Mouse (Mus musculus) heart, embryonic 13.5 days (tissue): ENCODE measurements around the gene Gstm5. TPM values are rescaled to one million over a fixed set of nuclear protein-coding genes. Genes with fewer than 3 reads are reported as not detected.

Experiments
- ATAC-seq: fragments of 200-750 bp; cut with Nextera tagmentation; 2 replicates; pipeline ENCODE4 v1.8.0; 2017; ENCODE audit warnings: moderate TSS enrichment; ENCODE audit not compliant: insufficient number of reproducible peaks, low FRiP score, low TSS enrichment; ENCODE audit errors: extremely low read depth
- H3K27ac ChIP-seq: fragments of 300-500 bp; sonication (generic); replicated peaks from 2 replicates; pipeline ENCODE4 v1.5.1; 2015; ENCODE audit warnings: moderate library complexity, mild to moderate bottlenecking, inconsistent platforms
- H3K27me3 ChIP-seq: fragments of 300-500 bp; sonication (generic); replicated peaks from 2 replicates; pipeline ENCODE4 v1.6.1; 2015; ENCODE audit warnings: mild to moderate bottlenecking, inconsistent platforms
- H3K36me3 ChIP-seq: fragments of 300-500 bp; sonication (generic); 2 replicates; pipeline ENCODE4 v1.6.1; 2015; ENCODE audit warnings: mild to moderate bottlenecking, inconsistent platforms
- H3K4me1 ChIP-seq: fragments of 300-500 bp; sonication (generic); 2 replicates; pipeline ENCODE4 v1.6.1; 2015; ENCODE audit warnings: inconsistent platforms
- H3K4me2 ChIP-seq: fragments of 300-500 bp; sonication (generic); 2 replicates; pipeline ENCODE4 v1.6.1; 2015; ENCODE audit warnings: inconsistent platforms, mild to moderate bottlenecking, moderate library complexity
- H3K4me3 ChIP-seq: fragments of 300-500 bp; sonication (generic); 2 replicates; pipeline ENCODE4 v1.5.1; 2015; ENCODE audit warnings: moderate library complexity, mild to moderate bottlenecking, inconsistent platforms
- H3K9ac ChIP-seq: fragments of 300-500 bp; sonication (generic); 2 replicates; pipeline ENCODE4 v1.6.1; 2015; ENCODE audit warnings: inconsistent platforms, mild to moderate bottlenecking, moderate library complexity
- H3K9me3 ChIP-seq: fragments of 300-500 bp; sonication (generic); 2 replicates; pipeline ENCODE4 v1.6.1; 2016; ENCODE audit warnings: inconsistent platforms
- WGBS: fragments of 180-500 bp; shearing (Covaris S2); methylation state at CpG from one replicate; pipeline ENCODE4 v1.1.7; 2015; ENCODE audit warnings: mixed read lengths; 5-methylcytosine and 5-hydroxymethylcytosine counted together
- polyA plus RNA-seq: library from polyadenylated mRNA; unstranded; fragments of >200 nt; fragmentation: Nextera tagmentation; extraction: Ambion mirVana; gene quantifications from 2 replicates; pipeline ENCODE4 v1.2.1, GENCODE M21; 2015

Gstm5 gene
- polyA plus RNA-seq, 1 experiment from 2014 or later, result 131 TPM

DNA sequence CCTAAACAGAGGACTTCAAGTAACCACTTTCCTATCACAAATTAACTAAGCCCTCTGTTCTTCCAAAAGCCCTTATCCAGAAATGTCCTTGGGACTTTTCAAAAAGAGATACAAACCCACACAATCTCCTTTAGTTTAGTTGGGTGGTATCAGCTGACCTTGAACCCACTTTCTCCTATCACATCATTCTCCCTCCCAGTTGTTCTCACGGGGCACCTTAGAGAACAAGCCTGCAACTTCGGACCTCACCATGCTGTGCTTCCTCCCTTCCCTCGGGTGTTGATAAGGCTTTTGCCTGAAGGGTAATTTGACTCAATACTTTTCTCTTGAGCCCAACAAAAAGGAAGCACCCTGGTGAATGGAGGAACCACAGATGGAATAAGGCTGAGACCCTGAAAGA is 40.3 kb downstream of the Gstm5 start:
- H3K4me3 ChIP-seq, result no peak overlapping the region
- no peaks in the 10 kb centered on the region for H3K36me3 ChIP-seq
- no peak for ATAC-seq
- H3K4me2 ChIP-seq, result no peak overlapping the region
- peaks cover 19% of the 10 kb centered on the region for H3K27me3 ChIP-seq
- H3K9me3 ChIP-seq, result no peaks in the 10 kb centered on the region
- no peak overlapping the region for H3K27ac ChIP-seq
- 25% methylated on average over 3 of the region's 3 CpGs for WGBS
- peaks cover 34% of the 10 kb centered on the region for H3K4me1 ChIP-seq
- H3K9ac ChIP-seq, result no peak overlapping the region

- no peak for ATAC-seq
- Histone ChIP-seq H3K9me3 (no peaks in the 10 kb centered on the region), H3K27me3 (peaks cover 12% of the 10 kb centered on the region), H3K36me3 (no peaks in the 10 kb centered on the region), H3K9ac (no peak overlapping the region), H3K4me2 (no peak overlapping the region), H3K4me1 (peaks cover 35% of the 10 kb centered on the region), H3K27ac (no peak overlapping the region), H3K4me3 (no peak overlapping the region)
- WGBS, result 58% methylated on average over 3 of the region's 3 CpGs
Observed at GRCm38 (mm10) chr3:107939403-107939802, 43.8 kb downstream of the Gstm5 start.

- Histone ChIP-seq H3K4me2 (no peak overlapping the region), H3K4me1 (peaks cover 35% of the 10 kb centered on the region), H3K9ac (no peak overlapping the region), H3K27ac (no peak overlapping the region), H3K9me3 (no peaks in the 10 kb centered on the region), H3K4me3 (no peak overlapping the region), H3K36me3 (no peaks in the 10 kb centered on the region), H3K27me3 (peaks cover 10% of the 10 kb centered on the region)
- 68% methylated on average over 4 of the region's 4 CpGs for WGBS
- ATAC-seq, result no peak
Observed at GRCm38 (mm10) chr3:107939830-107940229, 44.2 kb downstream of the Gstm5 start.

GRCm38 (mm10) chr3:107940524-107940923 is 44.9 kb downstream of the Gstm5 start:
- WGBS, result 38% methylated on average over 7 of the region's 7 CpGs
- peaks cover 29% of the 10 kb centered on the region for H3K4me1 ChIP-seq

DNA sequence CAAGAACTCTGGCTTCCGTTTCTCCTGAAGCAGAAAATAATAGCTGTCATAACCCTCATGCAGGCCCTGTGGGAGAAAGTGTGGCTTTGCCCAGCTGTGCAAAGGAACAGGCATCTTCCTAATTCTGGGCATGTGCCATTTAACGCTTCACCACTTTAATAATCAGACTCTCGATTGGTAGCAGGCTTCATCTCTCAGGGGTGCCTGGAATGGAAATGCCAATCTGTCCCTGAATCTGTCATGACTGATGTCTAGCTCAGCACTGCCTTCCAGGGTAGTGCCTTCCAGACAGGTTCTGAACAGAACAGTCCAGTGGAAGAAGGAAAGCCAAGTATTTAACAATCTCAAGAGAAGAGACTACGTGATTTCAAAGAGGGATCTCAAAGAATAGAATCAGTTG is 45.6 kb downstream of the Gstm5 start:
- no peaks in the 10 kb centered on the region for H3K9me3 ChIP-seq
- H3K27ac ChIP-seq, result no peak overlapping the region
- no peak overlapping the region for H3K4me2 ChIP-seq
- 64% methylated on average over 4 of the region's 4 CpGs for WGBS
- no peak for ATAC-seq
- peaks cover 10% of the 10 kb centered on the region for H3K27me3 ChIP-seq
- H3K36me3 ChIP-seq, result no peaks in the 10 kb centered on the region
- H3K4me3 ChIP-seq, result no peak overlapping the region
- 0 out of 2 replicates have a peak overlapping the region, but pooled peaks have one; percentile 7 for H3K9ac ChIP-seq
- peaks cover 22% of the 10 kb centered on the region for H3K4me1 ChIP-seq

More at GRCm38 (mm10) chr3:107940524-107940923, 44.9 kb downstream of the Gstm5 start:
- no peak overlapping the region for H3K4me3 ChIP-seq
- no peaks in the 10 kb centered on the region for H3K36me3 ChIP-seq
- H3K9me3 ChIP-seq, result no peaks in the 10 kb centered on the region
- H3K9ac ChIP-seq, result no peak overlapping the region
- H3K27ac ChIP-seq, result no peak overlapping the region
- peaks cover 10% of the 10 kb centered on the region for H3K27me3 ChIP-seq
- no peak for ATAC-seq
- no peak overlapping the region for H3K4me2 ChIP-seq

DNA sequence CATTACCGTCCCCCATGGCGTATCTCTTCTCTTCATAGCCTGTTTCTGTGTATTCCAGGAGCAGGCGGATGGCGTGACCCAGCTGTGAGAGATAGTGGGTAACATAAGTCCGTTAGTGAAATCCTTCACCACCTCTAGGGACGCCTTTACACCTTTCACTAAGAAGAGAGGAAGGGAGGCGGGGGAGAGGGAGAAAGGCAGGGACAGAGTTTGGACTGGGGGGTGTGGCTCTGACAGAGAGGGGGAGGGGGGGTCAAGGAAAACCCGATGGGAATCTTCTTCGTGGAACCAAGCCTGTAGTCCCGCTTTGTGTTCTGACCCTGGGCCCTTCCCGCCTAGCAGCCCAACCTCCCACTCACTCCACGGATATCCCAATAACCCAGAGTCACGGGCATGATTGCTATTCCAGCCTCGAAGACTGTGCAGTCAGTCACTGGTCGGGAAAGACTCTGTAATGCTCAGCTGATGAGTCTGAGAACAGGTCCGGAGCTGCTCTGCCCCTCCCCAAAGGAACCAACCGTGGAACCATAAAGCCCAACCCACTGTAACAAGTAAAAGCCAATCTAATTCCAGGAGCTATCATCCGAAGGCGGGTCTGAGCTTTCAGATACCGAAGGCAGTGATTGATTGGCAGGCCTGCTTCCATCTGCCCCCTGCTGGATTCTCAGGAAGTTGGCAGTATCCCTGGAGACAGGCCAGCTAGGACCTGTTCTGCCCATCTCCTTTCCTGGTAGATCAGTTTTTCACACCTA is 47.8 kb downstream of the Gstm5 start, which contains the start of gene Gstm6:
TSS of gene Gstm6 (minus strand) at position 511 of the 752 bp plus-strand sequence.
- no peak within 1 kb of the TSS for H3K27ac ChIP-seq
- H3K4me3 ChIP-seq, result peak within 1 kb of the TSS; percentile 41
- H3K9me3 ChIP-seq, result no peaks in the 10 kb centered on the region
- peak within 1 kb of the TSS; percentile 54; the same call in 1 of the 2 replicates for H3K9ac ChIP-seq
- peak within 1 kb of the TSS; percentile 69 for H3K4me2 ChIP-seq
- peaks cover 20% of the 10 kb centered on the region for H3K4me1 ChIP-seq
- H3K27me3 ChIP-seq, result peaks cover 5% of the 10 kb centered on the region; the same call in 1 of the 2 replicates
- 0 out of 2 replicates have a peak, but pooled peaks have one; percentile 27 for ATAC-seq
- 11% methylated on average over 20 of the region's 20 CpGs for WGBS
- H3K36me3 ChIP-seq, result no peaks in the 10 kb centered on the region

GRCm38 (mm10) chr3:107945729-107946128 is 50.1 kb downstream of the Gstm5 start:
- H3K9me3 ChIP-seq, result no peaks in the 10 kb centered on the region
- no peak for ATAC-seq
- no peak overlapping the region for H3K9ac ChIP-seq
- H3K4me2 ChIP-seq, result no peak overlapping the region
- 0 out of 2 replicates have a peak, but pooled peaks cover 4% of the 10 kb centered on the region for H3K27me3 ChIP-seq
- H3K4me1 ChIP-seq, result peaks cover 13% of the 10 kb centered on the region
- no peaks in the 10 kb centered on the region for H3K36me3 ChIP-seq
- 49% methylated on average over 4 of the region's 4 CpGs for WGBS
- H3K4me3 ChIP-seq, result no peak overlapping the region
- H3K27ac ChIP-seq, result no peak overlapping the region

Other genes starting within 250 kb of the Gstm5 start
- gene Ahcyl1, start 199.3 kb upstream of the Gstm5 start, polyA plus RNA-seq, result 45.8 and 48.9 TPM in 2 replicates
- 8.3 and 11.6 TPM in 2 replicates for gene Csf1, start 135.4 kb upstream of the Gstm5 start, polyA plus RNA-seq
- not detected in 2 replicates for gene Eps8l3, start 18.6 kb upstream of the Gstm5 start, polyA plus RNA-seq
- 14.6 and 15.9 TPM in 2 replicates for gene Gstm7, start 36.0 kb downstream of the Gstm5 start, polyA plus RNA-seq
- gene Gstm6, start 47.9 kb downstream of the Gstm5 start, polyA plus RNA-seq, result 9.5 and 11.5 TPM in 2 replicates
- 0.50 TPM in 1 of 2 replicates, not detected in the other for gene Gstm3, start 73.5 kb downstream of the Gstm5 start, polyA plus RNA-seq
- 52.9 and 53.5 TPM in 2 replicates for gene Gstm2, start 90.6 kb downstream of the Gstm5 start, polyA plus RNA-seq
- gene Gstm1, start 122.2 kb downstream of the Gstm5 start, polyA plus RNA-seq, result 44.3 and 50.5 TPM in 2 replicates
- 15.2 and 16.4 TPM in 2 replicates for gene Gstm4, start 149.1 kb downstream of the Gstm5 start, polyA plus RNA-seq
- gene Ampd2, start 190.8 kb downstream of the Gstm5 start, polyA plus RNA-seq, result 29.4 and 30.3 TPM in 2 replicates
- gene Gnat2, start 197.0 kb downstream of the Gstm5 start, polyA plus RNA-seq, result 0.20 and 1.3 TPM in 2 replicates